Mouse (Mus musculus): ENCODE results near the gene Fam57b.
"Not testable (repeated sequence)": the region's sequence is repeated elsewhere in the genome, so short reads cannot be mapped to it uniquely, and the experiment has no call there.

Fam57b gene

GRCm38 (mm10) chr7:126778147-126778546 is 19.3 kb upstream of the Fam57b start:
- no peak for DNase-seq (ENCODE audit: low spot score in 2 of 2)

GRCm38 (mm10) chr7:126779101-126779500 is 18.4 kb upstream of the Fam57b start:
- DNase-seq (ENCODE audit: low spot score in 2 of 2), result not testable (repeated sequence)

- peak; percentile 78 to 79 for DNase-seq (ENCODE audit: low spot score in 2 of 2)
These were observed 17.2 kb upstream of the Fam57b start for GRCm38 (mm10) chr7:126779983-126780970.

GRCm38 (mm10) chr7:126780971-126781635 is 16.4 kb upstream of the Fam57b start, which contains the start of gene Tbx6:
Gene Tbx6, plus strand, starts transcription at chr7:126781483.
- no peak for DNase-seq (ENCODE audit: low spot score in 2 of 2)

- no peak for DNase-seq (ENCODE audit: low spot score in 2 of 2)
These were observed 15.7 kb upstream of the Fam57b start for GRCm38 (mm10) chr7:126781661-126782370.

GRCm38 (mm10) chr7:126782693-126783092 is 14.8 kb upstream of the Fam57b start:
- DNase-seq (ENCODE audit: low spot score in 2 of 2), result no peak

- DNase-seq (ENCODE audit: low spot score in 2 of 2), result no peak
These were observed 13.0 kb upstream of the Fam57b start for GRCm38 (mm10) chr7:126784469-126784868.

GRCm38 (mm10) chr7:126785056-126785455 is 12.4 kb upstream of the Fam57b start:
- no peak for DNase-seq (ENCODE audit: low spot score in 2 of 2)

- no peak for DNase-seq (ENCODE audit: low spot score in 2 of 2)
These were observed 11.3 kb upstream of the Fam57b start for GRCm38 (mm10) chr7:126786142-126786541.

- DNase-seq (ENCODE audit: low spot score in 2 of 2), result no peak
These were observed 8.3 kb upstream of the Fam57b start for GRCm38 (mm10) chr7:126789141-126789540.

GRCm38 (mm10) chr7:126791851-126792720 is 5.4 kb upstream of the Fam57b start, which contains the start of gene Ppp4c:
Gene Ppp4c, minus strand, starts transcription at chr7:126792496.
- peak; percentile 94 to 95 for DNase-seq (ENCODE audit: low spot score in 2 of 2)

GRCm38 (mm10) chr7:126792721-126793443 is 4.6 kb upstream of the Fam57b start:
- no peak for DNase-seq (ENCODE audit: low spot score in 2 of 2)

GRCm38 (mm10) chr7:126793456-126794270 is 3.8 kb upstream of the Fam57b start:
- no peak for DNase-seq (ENCODE audit: low spot score in 2 of 2)

- DNase-seq (ENCODE audit: low spot score in 2 of 2), result no peak
These were observed 3.2 kb upstream of the Fam57b start for GRCm38 (mm10) chr7:126794271-126794605.

GRCm38 (mm10) chr7:126795387-126796317 is 1.8 kb upstream of the Fam57b start:
- no peak for DNase-seq (ENCODE audit: low spot score in 2 of 2)

GRCm38 (mm10) chr7:126796350-126796932 is 1.0 kb upstream of the Fam57b start:
- DNase-seq (ENCODE audit: low spot score in 2 of 2), result peak; percentile 40 to 51

- DNase-seq (ENCODE audit: low spot score in 2 of 2), result no peak
These were observed 920 bp downstream of the Fam57b start for GRCm38 (mm10) chr7:126798127-126799049.
